Mouse (Mus musculus) heart, adult 2 months (tissue): ENCODE data around the gene Sh2d7. TPM values are rescaled to one million over a fixed set of nuclear protein-coding genes. Genes with fewer than 3 reads are reported as not detected.

Experiments
- DNase-seq, 2 experiments: peaks; one replicate each; pipeline ENCODE4 v3.0.0; 2021
- H3K27ac ChIP-seq: fragments of 200-600 bp; 2 replicates; pipeline ENCODE4 v1.8.1; 2022
- H3K27me3 ChIP-seq: fragments of 200-500 bp; 2 replicates; pipeline ENCODE4 v1.6.1; 2012; ENCODE audit warnings: mild to moderate bottlenecking, low read length, inconsistent platforms, mixed read lengths; ENCODE audit not compliant: control insufficient read depth, insufficient read depth
- H3K36me3 ChIP-seq: fragments of 200-500 bp; 2 replicates; pipeline ENCODE4 v1.6.1; 2012; ENCODE audit warnings: low read length, inconsistent platforms; ENCODE audit not compliant: control insufficient read depth, insufficient read depth
- H3K4me1 ChIP-seq: fragments of 200-500 bp; 2 replicates; pipeline ENCODE4 v1.6.1; 2011; ENCODE audit warnings: low read length; ENCODE audit not compliant: control insufficient read depth, insufficient read depth
- H3K4me3 ChIP-seq: fragments of 200-600 bp; 2 replicates; pipeline ENCODE4 v1.8.1; 2022
- H3K79me2 ChIP-seq: fragments of 200-500 bp; replicated peaks from 2 replicates; pipeline ENCODE4 v1.6.1; 2012; ENCODE audit warnings: mild to moderate bottlenecking, inconsistent platforms, low read length, moderate library complexity, mixed read lengths; ENCODE audit not compliant: control insufficient read depth, insufficient read depth
- H3K9ac ChIP-seq: fragments of 200-500 bp; 2 replicates; pipeline ENCODE4 v1.6.1; 2012; ENCODE audit warnings: low read depth, mild to moderate bottlenecking, control low read depth, inconsistent platforms, low read length, mixed read lengths
- CTCF ChIP-seq: fragments of 200-600 bp; IDR thresholded peaks from 2 replicates; pipeline ENCODE4 v1.8.1; 2022; ENCODE audit warnings: antibody characterized with exemption, mild to moderate bottlenecking, moderate library complexity
- EP300 ChIP-seq: fragments of 200-500 bp; IDR thresholded peaks from 2 replicates; pipeline ENCODE4 v1.6.1; 2011; ENCODE audit warnings: low read depth, low read length, control low read depth; ENCODE audit not compliant: insufficient read depth
- POLR2A ChIP-seq: fragments of 200-500 bp; IDR thresholded peaks from 2 replicates; pipeline ENCODE4 v1.6.1; 2011; ENCODE audit warnings: mild to moderate bottlenecking, low read depth, low read length, control low read depth; ENCODE audit not compliant: insufficient read depth
- WGBS: fragments of 180-500 bp; shearing (Covaris S2); methylation state at CpG from one replicate; pipeline ENCODE4 v1.1.7; 2018; 5-methylcytosine and 5-hydroxymethylcytosine counted together
- intact Hi-C: fragments of 180-260 bp; cut with DNase I; formaldehyde crosslinking; loops from one replicate; pipeline ENCODE4 v1.15.1; 2025
- polyA plus RNA-seq: library from polyadenylated mRNA; depleted of rRNA; stranded (reverse); fragments of >200 nt; gene quantifications from 2 replicates; pipeline ENCODE4 v1.2.3, GENCODE M21; 2012
- total RNA-seq, 2 experiments: library from RNA; stranded (reverse); gene quantifications; 2 replicates each; pipeline ENCODE4 v1.2.3; 2021

Gene Sh2d7
- total and polyA plus RNA-seq, 3 experiments, result 0.08 TPM; not detected in 2

GRCm38 (mm10) chr9:54537030-54537429, 1.8 kb upstream of the Sh2d7 start:
- H3K36me3 ChIP-seq, result no peaks in the 10 kb centered on the region
- no peak for TF ChIP-seq EP300
- no peak for TF ChIP-seq CTCF
- TF ChIP-seq POLR2A, result no peak
- intact Hi-C loops, result no loop called here

DNA sequence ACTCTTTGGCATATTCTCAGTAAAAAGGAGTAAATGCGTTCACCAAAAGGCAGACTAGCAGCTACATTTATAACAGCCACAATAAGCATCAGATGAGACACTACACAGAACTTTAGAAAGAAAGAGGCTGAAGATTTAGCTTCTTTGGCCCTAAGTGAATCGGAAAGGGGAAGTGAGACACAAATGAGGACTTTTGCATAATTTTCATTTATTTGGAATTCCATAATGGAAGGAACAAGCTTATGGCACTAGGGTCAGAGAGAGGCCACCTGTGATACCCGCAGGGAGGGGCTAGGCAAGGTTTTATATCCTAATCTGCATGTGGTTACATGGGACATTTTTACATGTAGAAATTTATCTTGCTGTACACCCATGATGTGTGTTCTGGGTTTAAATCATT, 1.3 kb upstream of the Sh2d7 start:
- no peaks in the 10 kb centered on the region for H3K4me1 ChIP-seq
- 80% methylated on average over 3 of the region's 3 CpGs for WGBS
- TF ChIP-seq POLR2A (no peak), EP300 (no peak), CTCF (no peak)

More at GRCm38 (mm10) chr9:54537030-54537429, 1.8 kb upstream of the Sh2d7 start:
- DNase-seq, result no peak
- Histone ChIP-seq H3K27me3 (no peaks in the 10 kb centered on the region), H3K79me2 (no peaks in the 10 kb centered on the region), H3K9ac (no peak overlapping the region), H3K27ac (no peak overlapping the region), H3K4me1 (no peaks in the 10 kb centered on the region), H3K4me3 (no peak overlapping the region)
- WGBS, result 63% methylated on average over 4 of the region's 4 CpGs

GRCm38 (mm10) chr9:54538244-54538643, 540 bp upstream of the Sh2d7 start:
- Histone ChIP-seq H3K79me2 (no peaks in the 10 kb centered on the region), H3K27me3 (no peaks in the 10 kb centered on the region), H3K4me1 (no peaks in the 10 kb centered on the region), H3K9ac (no peak overlapping the region), H3K27ac (no peak overlapping the region), H3K4me3 (no peak overlapping the region), H3K36me3 (no peaks in the 10 kb centered on the region)
- WGBS, result 98% methylated on average over 3 of the region's 3 CpGs
- no peak for DNase-seq
- TF ChIP-seq POLR2A (no peak), EP300 (no peak), CTCF (no peak)
- intact Hi-C loops, result no loop called here

More for the DNA sequence above, 1.3 kb upstream of the Sh2d7 start:
- H3K9ac ChIP-seq, result no peak overlapping the region
- H3K27ac ChIP-seq, result no peak overlapping the region
- intact Hi-C loops, result no loop called here
- DNase-seq, result no peak
- H3K79me2 ChIP-seq, result no peaks in the 10 kb centered on the region
- H3K36me3 ChIP-seq, result no peaks in the 10 kb centered on the region
- no peak overlapping the region for H3K4me3 ChIP-seq
- H3K27me3 ChIP-seq, result no peaks in the 10 kb centered on the region

GRCm38 (mm10) chr9:54540801-54541200, 2.0 kb downstream of the Sh2d7 start:
- no peaks in the 10 kb centered on the region for H3K36me3 ChIP-seq
- no peaks in the 10 kb centered on the region for H3K79me2 ChIP-seq
- H3K9ac ChIP-seq, result no peak overlapping the region
- TF ChIP-seq POLR2A, result no peak
- no peak for TF ChIP-seq EP300
- no peak for TF ChIP-seq CTCF
- DNase-seq, result no peak
- H3K4me3 ChIP-seq, result no peak overlapping the region
- H3K27ac ChIP-seq, result no peak overlapping the region
- H3K4me1 ChIP-seq, result no peaks in the 10 kb centered on the region
- intact Hi-C loops, result no loop called here
- 48% methylated on average over 5 of the region's 5 CpGs for WGBS
- no peaks in the 10 kb centered on the region for H3K27me3 ChIP-seq

DNA sequence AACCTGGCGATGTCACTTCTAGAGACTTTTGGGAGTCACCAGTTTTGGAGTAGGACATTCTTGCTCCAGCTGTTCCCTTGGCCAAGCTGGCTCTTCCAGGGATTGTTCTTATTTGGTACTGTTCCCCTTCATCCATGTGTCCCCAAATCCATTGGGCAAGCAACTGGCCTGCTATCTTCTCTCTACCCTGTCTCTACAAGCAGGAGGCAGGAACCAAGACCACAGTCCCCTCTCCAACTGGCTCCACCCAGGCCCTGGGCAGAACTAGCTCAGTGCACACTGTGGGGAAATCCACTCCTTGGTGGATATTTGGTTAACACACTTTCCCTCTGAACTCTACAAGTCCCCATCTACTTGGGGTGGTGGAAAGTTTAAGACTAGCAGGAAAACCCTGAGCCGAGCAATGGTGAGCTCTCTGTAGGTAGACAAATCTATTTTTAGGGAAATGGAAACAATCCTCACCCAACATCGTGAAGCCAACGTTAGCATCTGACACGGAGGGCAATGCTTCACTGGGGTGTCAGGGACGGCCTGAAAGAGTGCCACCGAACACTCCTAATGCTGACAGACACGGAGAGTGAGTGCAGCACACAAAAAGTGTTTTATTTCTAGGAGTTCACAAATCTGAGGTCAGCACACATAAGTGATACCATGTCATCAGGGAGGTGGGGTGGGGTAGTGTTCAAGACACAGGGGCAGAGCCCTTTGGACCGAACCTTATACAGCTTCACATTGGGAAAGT, 5.6 kb downstream of the Sh2d7 start:
- H3K4me1 ChIP-seq, result no peaks in the 10 kb centered on the region
- H3K27ac ChIP-seq, result no peak overlapping the region
- no peak overlapping the region for H3K4me3 ChIP-seq
- H3K27me3 ChIP-seq, result no peaks in the 10 kb centered on the region
- no peak overlapping the region for H3K9ac ChIP-seq
- intact Hi-C loops, result no loop called here
- WGBS, result 80% methylated on average over 9 of the region's 9 CpGs
- TF ChIP-seq EP300 (no peak), POLR2A (no peak)
- H3K36me3 ChIP-seq, result no peaks in the 10 kb centered on the region
- DNase-seq, result no peak
- no peaks in the 10 kb centered on the region for H3K79me2 ChIP-seq

DNA sequence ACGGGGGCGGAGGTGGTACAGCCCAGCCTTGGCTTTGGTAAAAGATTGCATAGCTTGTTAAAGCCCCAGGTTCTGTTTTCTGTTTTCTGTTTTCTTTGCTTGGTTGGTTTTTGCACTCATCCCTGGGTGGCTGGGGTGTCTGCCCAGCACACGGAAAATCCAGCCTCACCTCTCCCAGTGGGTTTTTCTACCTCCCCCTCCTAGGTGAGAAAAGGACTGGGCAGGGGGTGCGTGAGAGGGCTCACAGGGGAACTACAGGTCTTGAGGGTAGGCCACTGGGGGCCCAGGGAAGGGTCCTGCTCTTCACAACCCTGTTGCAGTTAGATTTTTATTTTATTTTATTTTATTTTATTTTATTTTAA, 6.2 kb downstream of the Sh2d7 start:
- intact Hi-C loops, result no loop called here
- TF ChIP-seq CTCF (no peak), EP300 (no peak), POLR2A (no peak)
- DNase-seq, result no peak
- H3K4me3 ChIP-seq, result no peak overlapping the region
- no peaks in the 10 kb centered on the region for H3K36me3 ChIP-seq
- no peaks in the 10 kb centered on the region for H3K79me2 ChIP-seq
- H3K27me3 ChIP-seq, result no peaks in the 10 kb centered on the region
- no peaks in the 10 kb centered on the region for H3K4me1 ChIP-seq
- H3K9ac ChIP-seq, result no peak overlapping the region
- H3K27ac ChIP-seq, result no peak overlapping the region
- WGBS, result 87% methylated on average over 4 of the region's 4 CpGs
